Mouse (Mus musculus) liver, postnatal 0 days (tissue): Measurements from ENCODE around the gene Eme2.

Source experiments
- CTCF ChIP-seq: sonication (generic); IDR thresholded peaks from 2 replicates; pipeline ENCODE4 v1.5.1; 2016; ENCODE audit warnings: antibody characterized with exemption, low read depth
- EP300 ChIP-seq: IDR thresholded peaks from 2 replicates; pipeline ENCODE4 v1.6.1; 2016; ENCODE audit warnings: antibody characterized with exemption, low read depth, mild to moderate bottlenecking

GRCm38 (mm10) chr17:24933163-24933562, 38.3 kb upstream of the Eme2 start:
- TF ChIP-seq CTCF = no peak
- no peak for TF ChIP-seq EP300
